ENCODE assay signal across 20 mouse cellular contexts in the genomic region with DNA sequence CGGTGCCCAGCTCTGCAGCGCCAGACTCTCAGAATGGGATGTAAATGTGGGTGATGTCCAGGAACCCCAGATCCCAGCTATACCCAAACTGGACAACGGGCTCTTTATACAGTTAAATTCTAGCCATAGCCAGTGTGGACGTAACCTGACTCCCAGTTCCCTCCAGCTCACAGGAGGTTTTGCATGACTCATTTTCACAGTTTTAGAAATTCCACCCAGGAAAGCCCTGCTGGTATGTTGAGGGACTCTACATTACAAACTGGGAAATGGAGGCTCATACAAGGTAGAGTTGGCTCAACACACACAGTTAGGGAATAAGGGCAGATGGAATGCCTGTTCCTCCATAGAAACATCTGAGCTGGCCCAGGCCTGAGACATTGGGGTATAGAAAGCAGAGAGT.
"Had no signal": no experiment of that assay in that cellular context is flagged by ENCODE, and none has a peak within 500 bp of the region (broad histone marks: within the 10 kb centered on the region; RNA-seq: fewer than 3 reads in every experiment).

No protein-coding gene starts in this region.

- H3K27ac ChIP-seq: limb, embryonic 12.5 days; limb, embryonic 15.5 days; liver, embryonic 14.5 days; midbrain, embryonic 10.5 days; midbrain, embryonic 13.5 days; neural tube, embryonic 12.5 days; neural tube, embryonic 15.5 days; stomach, embryonic 15.5 days had no signal

- DNase-seq: kidney, postnatal 10 days; kidney, postnatal 4 days; liver, postnatal 0 days; lung, embryonic 14.5 days; lung, postnatal 36 days; right cerebral cortex, adult 18-20 months; right cerebral cortex, postnatal 25 days; spleen, adult 18-20 months; thymus, postnatal 25 days had no signal

- ATAC-seq: liver, postnatal 0 days; lung, postnatal 0 days; midbrain, embryonic 13.5 days had no signal

- H3K9me3 ChIP-seq: limb, embryonic 12.5 days; limb, embryonic 15.5 days; midbrain, embryonic 10.5 days; midbrain, embryonic 13.5 days; neural tube, embryonic 12.5 days; neural tube, embryonic 15.5 days; stomach, embryonic 15.5 days had no signal

- H3K27me3 ChIP-seq: limb, embryonic 12.5 days; megakaryocyte, embryonic 14.5 days; midbrain, embryonic 13.5 days; neural tube, embryonic 12.5 days; neural tube, embryonic 15.5 days; stomach, embryonic 15.5 days had no signal

- H3K9ac ChIP-seq: limb, embryonic 12.5 days; limb, embryonic 15.5 days; liver, embryonic 14.5 days; liver, postnatal 0 days; lung, embryonic 14.5 days; midbrain, embryonic 13.5 days; neural tube, embryonic 12.5 days; neural tube, embryonic 15.5 days; stomach, embryonic 15.5 days had no signal

- H3K4me2 ChIP-seq: limb, embryonic 12.5 days; limb, embryonic 15.5 days; liver, embryonic 11.5 days; lung, embryonic 14.5 days; midbrain, embryonic 13.5 days; neural tube, embryonic 12.5 days; neural tube, embryonic 15.5 days; stomach, embryonic 15.5 days had no signal

- H3K4me1 ChIP-seq: megakaryocyte, embryonic 14.5 days; stomach, embryonic 15.5 days had no signal

- H3K4me3 ChIP-seq: limb, embryonic 12.5 days; limb, embryonic 15.5 days; midbrain, embryonic 10.5 days; midbrain, embryonic 13.5 days; neural tube, embryonic 12.5 days; neural tube, embryonic 15.5 days; stomach, embryonic 15.5 days had no signal

- H3K36me3 ChIP-seq: limb, embryonic 12.5 days; limb, embryonic 15.5 days; midbrain, embryonic 13.5 days; neural tube, embryonic 12.5 days; stomach, embryonic 15.5 days had no signal
